Mouse (Mus musculus): ENCODE results near the gene Cerk.
"Not testable (repeated sequence)": the region's sequence is repeated elsewhere in the genome, so short reads cannot be mapped to it uniquely, and the experiment has no call there.

GRCm38 (mm10) chr15:86212193-86212592 lies 26.3 kb upstream of the Cerk start:
- not testable (repeated sequence) for TF ChIP-seq CTCF (conservative IDR thresholded peaks at IDR 0.05; ENCODE audit: insufficient read depth, insufficient read length, low read depth, low read length); POLR2A (IDR thresholded peaks at IDR 0.05; ENCODE audit: low read depth, low read length)
